Mouse (Mus musculus) cerebellum, adult 11-12 months (tissue): ENCODE data around the gene Tsen54.

Experiments
- DNase-seq: peaks from one replicate; pipeline ENCODE4 v3.0.0; 2022

The Tsen54 gene

GRCm38 (mm10) chr11:115805005-115805404 is 9.5 kb upstream of the Tsen54 start:
- no peak for DNase-seq

DNA sequence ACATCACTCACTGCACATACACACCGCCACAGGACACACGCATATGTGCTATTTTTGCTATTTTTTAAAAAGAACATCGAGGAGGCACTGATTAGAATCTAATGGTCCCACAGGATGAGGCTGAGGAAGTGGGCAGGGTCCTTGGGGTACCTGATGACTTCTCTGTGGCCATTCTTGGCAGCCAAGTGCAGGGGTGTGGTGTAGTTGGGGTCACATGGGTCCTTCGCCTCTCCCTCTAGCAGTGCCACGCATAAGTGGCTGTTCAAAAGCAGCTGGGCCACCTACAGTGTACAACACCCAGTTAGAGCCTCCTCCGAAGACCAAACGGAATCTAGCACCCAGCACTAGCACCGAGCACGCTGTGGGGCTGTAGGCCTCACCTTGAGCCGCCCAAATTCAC is 8.4 kb upstream of the Tsen54 start:
- DNase-seq, result no peak

DNA sequence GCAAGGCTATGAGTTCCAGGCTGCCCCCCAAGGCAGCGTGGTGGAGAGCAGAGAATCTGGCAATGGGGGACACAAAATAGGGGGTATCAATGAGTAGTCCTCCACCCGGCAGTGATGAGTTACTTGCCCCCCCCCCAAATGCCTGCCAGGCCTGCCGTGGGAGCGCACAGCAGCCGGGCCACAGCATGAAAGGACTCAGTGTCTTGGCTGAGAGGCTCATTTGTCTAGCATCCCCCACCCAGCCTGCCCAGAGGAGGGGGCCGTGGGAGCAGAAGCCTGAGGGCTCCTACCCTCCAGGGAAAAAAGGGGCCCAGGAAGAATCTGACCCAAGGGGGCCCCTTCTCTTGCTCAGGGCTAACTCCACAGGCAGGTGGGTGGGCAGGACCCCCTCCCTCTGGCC is 7.2 kb upstream of the Tsen54 start:
- no peak for DNase-seq

GRCm38 (mm10) chr11:115807971-115808370 is 6.6 kb upstream of the Tsen54 start:
- no peak for DNase-seq

GRCm38 (mm10) chr11:115808696-115809310 is 5.7 kb upstream of the Tsen54 start:
- DNase-seq, result no peak

DNA sequence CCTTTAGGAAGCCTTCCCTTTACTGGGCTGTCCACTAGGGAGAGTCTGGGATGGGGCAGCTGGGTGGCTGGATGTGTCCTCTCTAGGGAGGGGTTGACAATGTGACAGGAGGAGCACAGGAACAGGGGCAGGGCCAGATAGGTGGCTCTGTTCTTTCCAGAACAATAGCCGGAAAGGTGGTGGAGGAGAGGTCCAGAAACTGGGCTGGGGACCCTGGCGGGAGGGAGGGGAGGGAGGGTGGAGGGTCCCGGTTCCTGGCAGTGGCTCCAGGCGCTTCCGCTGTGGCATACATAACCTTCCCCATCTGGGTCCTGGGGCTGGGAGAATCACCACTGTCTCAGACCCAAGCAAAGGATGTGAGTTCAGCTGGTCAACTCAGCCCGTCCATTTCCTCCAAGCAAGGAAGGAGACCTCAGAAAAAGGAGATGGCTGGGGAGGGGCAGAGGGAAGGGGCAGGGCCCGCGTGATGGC is 5.2 kb upstream of the Tsen54 start:
- no peak for DNase-seq

DNA sequence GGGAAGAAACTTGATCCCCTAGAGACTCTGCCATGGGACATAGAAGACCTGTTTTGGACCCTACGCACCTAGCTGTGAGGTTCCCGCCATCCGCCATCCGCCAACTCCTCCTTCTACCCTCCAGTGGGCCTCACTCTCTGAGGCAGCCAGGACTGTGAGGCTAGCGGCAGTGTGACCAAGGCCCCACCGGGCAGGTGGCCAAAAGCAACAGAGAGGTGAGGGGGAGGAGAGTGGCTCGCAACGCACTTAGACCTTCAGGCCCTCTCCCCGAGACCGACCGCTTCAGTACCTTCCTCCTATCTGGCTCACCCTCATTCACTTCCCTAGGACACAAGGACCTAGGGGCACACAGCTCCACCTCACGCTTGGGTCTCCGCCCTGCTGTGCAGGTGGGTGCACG is 4.1 kb upstream of the Tsen54 start:
- no peak for DNase-seq

DNA sequence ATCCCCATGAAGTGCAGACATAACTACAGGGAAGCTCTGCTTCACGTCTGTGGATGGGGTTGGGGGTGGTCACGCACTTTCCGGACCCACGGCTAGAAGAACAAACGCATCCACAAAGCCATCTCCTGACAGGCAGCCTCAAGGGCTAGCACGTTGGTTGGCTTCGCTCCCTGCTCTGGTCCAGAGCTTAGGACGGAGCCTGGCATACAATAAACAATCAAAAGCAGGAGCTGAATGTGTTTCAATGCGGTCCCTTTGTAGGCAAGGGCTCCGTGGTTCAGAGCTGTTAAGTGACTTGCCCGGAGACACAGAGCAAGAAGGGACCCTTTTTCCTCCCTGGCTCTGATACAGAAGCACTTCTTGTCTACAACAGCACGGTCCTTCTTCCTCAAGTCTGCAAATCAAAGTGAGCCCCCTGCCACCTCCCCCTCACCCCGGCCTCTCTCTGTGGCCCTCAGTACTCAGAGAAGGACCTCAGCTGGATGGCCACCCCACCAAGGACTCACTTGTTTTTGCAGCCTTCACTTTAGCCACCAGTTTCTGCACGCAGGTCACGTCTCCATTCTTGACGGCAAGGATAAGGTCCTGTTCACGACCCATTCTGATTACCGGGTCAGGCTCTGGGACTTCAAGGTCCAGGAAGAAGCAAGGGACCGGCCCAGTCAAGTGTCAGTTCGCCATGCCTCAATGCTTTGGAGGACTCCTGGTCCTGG is 3.0 kb upstream of the Tsen54 start:
- no peak for DNase-seq

DNA sequence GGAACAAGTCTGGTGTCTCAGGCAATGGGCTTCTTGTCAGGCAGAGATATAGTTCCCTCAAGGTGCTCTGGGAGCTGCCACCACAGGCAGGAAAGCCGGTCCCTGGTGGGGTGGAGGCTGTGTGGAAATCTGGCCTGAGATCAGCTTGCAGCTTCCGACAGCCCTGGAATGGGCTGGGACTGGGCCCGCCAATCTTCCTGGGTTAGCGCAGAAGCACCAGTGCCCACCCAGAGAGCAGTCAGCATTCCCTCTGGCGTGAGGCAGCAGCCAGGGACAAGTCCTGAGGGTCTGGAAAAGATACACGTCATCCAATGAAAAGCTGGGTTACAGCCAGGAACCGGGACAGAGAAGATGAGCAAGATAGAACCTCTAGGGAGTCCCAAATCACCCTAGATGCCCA is 2.4 kb upstream of the Tsen54 start:
- DNase-seq, result no peak

- DNase-seq, result peak; percentile 57
These were observed 1.7 kb upstream of the Tsen54 start for GRCm38 (mm10) chr11:115812533-115813420.

GRCm38 (mm10) chr11:115813507-115814296 is 822 bp upstream of the Tsen54 start, which contains the start of gene Caskin2:
Gene Caskin2 (minus strand): TSS chr11:115813639.
- DNase-seq, result peak; percentile 95

- DNase-seq, result no peak
These were observed 2.8 kb downstream of the Tsen54 start for GRCm38 (mm10) chr11:115817331-115817730.

DNA sequence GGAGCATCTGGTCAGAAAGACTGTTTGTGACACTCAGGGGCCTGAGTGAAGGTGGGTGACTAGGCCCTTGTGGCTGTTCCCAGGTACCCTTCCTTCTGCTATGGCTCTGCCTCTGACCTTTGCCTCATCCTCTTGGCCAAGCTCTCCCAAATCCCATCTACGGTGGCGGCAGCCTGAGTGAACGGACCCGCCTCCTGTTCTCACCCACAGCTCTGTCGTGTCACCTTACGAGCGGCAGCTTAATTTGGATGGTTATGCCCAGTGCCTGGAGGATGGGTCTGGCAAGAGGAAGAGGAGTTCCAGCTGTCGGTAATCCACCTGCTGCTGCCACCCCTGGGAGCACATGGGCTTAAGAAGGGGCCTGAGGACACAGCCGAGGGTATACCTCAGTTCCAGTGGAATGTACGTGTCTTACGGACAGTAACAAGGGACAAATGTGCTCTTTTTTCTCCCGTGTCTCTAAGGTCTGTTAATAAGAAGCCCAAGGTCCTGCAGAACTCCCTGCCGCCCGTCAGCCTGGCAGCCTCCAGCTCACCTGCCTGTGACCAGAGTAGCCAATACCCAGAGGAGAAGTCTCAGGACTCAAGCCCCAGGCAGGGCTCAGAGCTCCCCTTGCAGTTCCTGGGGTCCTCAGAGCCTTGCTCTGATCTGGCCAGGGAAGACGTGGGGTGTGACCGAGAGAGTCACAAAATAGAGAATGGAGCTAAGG is 5.5 kb downstream of the Tsen54 start:
- no peak for DNase-seq

GRCm38 (mm10) chr11:115821001-115821400 is 6.5 kb downstream of the Tsen54 start:
- no peak for DNase-seq

- DNase-seq, result peak; percentile 85
These were observed 9.5 kb downstream of the Tsen54 start, which contains the start of gene Llgl2 for GRCm38 (mm10) chr11:115823774-115824740. Gene Llgl2 (plus strand): TSS chr11:115824049.

DNA sequence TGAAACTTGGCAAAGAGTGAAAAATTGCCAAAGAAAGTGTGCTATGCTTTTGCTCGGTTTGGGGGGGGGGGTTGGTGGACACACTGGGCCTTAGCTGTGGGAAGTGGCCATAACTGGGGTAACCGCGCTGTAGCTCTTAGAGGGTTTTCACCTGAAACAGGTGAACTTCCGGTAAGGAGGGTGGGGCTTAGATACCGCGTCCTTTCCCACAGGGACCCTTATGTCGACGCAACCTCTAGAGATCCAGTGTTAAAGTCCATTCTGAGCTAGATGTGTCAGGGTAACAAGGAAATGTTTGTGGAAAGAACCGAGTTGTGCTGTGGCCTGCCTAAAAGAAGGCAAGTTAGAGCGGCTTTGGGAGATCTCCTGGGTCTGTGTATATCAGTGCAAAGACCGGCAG is 10.3 kb downstream of the Tsen54 start:
- no peak for DNase-seq

DNA sequence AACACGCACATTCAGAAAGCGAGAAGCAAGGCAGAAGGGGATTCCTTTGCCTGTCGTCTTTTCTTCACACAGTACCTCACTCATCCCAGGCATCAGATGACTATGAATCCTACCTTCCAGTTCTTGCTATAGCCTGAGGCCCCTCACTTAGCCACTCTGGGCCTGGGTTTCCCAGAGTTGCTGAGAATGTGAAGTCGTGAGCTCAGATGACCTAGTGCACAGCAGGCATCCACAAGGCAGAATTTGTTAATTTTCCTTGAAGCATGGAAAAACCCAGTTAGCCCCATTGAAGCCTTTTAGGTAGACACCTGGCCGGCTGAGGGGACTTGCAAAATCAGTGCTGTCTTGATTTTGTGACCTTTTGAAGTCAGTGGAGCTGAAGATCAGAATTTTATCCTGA is 12.0 kb downstream of the Tsen54 start:
- DNase-seq, result no peak

DNA sequence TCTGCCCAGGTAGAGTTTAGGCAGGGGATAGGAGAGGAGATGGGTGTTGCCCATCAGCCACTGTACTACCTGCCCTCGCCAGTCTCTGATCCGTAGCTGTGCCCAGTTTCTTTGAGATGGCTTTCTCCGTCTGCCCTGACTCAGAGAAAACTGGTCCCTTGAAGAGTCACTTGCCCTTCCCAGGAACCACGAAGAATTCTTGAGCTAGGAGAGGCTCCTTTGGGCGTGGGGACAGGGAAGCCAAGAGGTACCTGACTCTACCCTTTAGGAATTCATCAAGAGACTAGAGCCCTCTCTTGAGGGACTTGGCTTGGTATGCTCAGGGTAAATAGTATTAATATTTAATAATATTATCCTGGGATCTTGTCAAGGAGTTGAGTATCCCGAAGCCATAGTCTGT is 13.1 kb downstream of the Tsen54 start:
- no peak for DNase-seq

DNA sequence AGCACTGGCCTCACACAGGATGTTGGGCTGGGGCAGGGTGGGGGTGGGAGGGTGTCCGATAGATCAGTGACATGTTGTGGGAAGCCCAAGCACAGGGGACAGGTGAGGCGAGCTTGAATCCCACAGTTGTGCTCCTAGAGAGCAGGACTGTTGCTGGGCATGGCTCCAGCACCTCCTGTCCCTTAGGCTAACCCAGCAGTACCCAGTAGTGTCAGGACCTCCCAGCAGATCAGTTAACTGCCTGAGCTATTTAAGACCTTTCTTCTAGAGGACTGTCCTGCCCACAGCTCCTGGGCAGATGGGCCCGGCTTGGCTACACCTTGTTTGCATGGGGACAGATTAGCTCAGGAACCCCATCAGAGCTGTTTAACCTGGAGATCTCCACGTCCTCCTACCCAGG is 14.5 kb downstream of the Tsen54 start:
- no peak for DNase-seq

DNA sequence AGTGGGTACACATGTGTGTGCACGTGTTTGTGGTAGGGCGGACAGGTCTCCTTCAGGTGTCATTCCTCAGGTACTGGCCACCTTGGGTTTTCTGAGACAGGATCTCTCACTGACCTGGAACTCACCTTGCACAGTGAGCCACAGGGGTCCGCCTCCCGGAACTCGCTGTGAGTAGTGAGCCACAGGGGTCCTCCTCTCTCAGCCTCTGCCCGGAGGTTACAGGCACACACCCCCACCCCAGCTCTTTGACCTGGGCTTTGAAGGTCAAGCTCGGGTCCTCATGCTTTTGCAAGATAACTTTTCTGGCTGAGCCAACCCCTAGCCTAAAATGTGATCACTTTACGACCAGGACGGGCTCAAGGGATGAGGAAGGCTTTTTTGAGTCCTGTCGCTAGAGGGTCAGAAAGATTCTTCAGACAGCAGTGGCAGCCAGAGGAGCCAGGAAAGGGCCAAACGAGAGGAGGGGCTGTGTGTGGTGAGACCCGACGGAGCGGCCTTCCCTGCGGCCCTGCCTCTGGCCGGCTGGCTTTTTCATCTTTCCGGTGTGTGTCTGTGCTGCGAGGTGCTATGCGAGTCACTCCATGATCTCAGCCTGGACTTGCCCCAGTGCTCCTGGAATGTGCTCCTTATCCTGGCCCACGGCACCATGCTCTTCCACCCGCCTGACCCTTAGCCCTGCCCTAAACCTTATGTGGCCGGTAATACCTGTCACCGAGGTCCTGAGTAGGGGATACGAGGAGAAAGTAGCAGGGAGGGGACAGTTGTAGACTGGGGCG is 16.2 kb downstream of the Tsen54 start:
- DNase-seq, result no peak
